Mouse (Mus musculus) right cerebral cortex, postnatal 4 days (tissue): ENCODE measurements at regions not wholly inside any gene's neighbourhood (a gene's known extent, or its start where the extent isn't known, plus 50 kb on each side); places are given as distances from the start of the nearest gene placed in this dataset.

Experiments
- DNase-seq: peaks from one replicate; pipeline ENCODE4 v3.0.0-alpha.2; 2022

DNA sequence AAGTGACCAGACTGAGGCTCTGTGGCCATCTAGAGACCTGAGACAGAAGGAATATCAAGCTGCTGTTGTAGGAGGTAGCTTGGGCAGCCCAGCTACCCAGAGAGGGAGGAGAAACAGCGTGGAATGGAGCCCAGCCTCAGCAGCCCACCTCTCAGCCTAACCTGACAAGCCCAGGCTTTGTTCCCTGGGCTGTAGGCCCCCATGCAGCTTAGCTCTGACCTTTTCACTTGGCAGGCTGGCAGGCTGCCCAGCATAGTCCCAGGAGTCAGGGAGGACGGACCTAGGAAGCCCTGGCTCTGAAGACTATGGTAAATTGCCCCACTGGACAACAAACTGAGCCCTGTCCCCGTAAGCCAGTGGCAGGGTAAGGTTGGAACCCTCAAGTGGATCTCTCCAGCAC, 141.8 kb upstream of the Csf3r start:
- DNase-seq, result no peak

DNA sequence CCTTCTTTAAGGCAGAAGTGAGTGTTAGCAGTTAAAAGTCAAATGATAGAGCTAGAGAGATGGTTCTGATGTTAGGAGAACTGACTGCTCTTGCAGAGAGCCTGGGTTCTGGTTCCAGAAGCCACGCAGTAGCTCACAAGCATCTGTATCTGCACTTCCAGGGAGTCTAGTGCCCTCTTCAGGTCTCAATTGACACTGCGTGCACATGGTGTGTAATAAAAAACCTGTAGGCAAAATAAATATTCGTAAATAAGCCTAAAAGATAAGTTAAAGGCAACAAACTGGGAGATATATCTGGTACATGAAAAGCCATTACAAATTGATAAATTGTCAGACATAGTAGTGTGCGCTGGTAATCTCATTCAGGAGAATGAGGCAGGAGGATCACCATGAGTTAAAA, 133.8 kb upstream of the Csf3r start:
- DNase-seq, result no peak

DNA sequence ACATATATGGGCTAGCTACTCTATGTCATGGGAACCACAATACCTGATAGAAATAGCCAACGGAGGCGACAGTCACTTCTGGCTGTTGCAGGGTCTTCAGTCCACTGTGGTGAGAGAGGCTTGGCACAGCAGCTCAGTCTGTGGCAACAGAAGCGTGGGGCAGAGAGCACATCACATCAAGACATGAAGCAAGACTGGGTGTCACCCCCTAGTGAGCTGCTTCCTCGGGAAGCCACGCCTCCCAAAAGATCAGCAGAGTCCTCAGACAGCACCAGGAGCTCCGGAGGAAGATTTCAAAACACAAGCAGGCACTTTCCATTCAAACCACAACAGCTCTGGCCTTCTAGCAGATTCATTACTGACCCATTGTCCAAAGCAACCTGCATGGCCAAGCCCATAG, 131.2 kb upstream of the Csf3r start:
- no peak for DNase-seq

DNA sequence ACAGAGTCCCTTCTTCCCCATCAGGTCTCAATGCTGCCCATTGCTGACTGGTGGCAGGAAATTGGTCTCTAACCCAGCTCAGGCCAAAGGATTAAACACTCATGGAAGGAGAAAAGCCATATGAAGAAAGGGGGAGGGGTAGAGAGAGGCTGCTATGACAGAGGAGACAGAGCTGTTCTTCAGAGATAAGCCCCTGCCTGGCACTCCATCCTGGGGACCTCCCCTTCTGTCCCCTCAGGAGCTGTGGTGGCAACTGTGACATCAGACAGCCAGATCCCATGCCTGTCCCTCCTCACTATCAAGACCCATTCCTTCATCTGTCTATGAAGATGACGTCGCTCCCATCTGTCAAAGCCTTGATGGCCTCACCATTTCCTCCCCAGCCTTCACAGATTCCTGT, 126.6 kb upstream of the Csf3r start:
- no peak for DNase-seq

DNA sequence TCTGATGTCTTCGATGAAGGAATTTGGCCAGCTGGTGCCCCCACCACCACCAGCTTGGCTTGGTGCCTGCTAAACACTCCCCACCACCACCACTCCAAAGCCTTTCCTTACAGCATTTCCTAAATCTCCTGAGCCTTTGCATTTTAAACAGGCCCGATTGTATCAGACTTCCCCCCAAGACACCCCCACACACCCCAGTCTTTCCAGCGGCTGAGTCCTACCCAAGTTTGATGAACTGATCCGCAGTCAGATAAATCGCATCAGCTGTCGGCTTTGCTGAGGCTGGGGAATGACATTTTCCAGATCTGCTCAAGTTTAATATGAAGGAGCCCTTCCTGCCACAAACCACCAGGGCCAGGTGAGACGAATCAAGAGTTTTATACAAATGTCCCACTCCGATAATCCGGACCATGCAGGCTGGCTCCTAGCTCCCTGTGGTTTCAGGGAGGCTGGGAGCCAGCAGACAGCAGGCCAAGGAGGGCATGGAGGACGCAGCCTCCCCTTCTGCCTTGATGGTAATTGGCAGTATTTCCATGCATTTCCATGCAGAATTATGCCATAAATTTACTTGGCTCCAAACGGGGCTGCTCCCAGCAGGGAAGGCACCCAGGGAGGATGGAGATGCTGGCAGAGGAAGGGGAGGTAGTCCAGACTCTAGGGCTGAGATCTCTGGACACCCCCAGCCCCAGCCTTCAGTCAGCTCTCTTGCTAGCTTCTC, 125.6 kb upstream of the Csf3r start:
- no peak for DNase-seq

DNA sequence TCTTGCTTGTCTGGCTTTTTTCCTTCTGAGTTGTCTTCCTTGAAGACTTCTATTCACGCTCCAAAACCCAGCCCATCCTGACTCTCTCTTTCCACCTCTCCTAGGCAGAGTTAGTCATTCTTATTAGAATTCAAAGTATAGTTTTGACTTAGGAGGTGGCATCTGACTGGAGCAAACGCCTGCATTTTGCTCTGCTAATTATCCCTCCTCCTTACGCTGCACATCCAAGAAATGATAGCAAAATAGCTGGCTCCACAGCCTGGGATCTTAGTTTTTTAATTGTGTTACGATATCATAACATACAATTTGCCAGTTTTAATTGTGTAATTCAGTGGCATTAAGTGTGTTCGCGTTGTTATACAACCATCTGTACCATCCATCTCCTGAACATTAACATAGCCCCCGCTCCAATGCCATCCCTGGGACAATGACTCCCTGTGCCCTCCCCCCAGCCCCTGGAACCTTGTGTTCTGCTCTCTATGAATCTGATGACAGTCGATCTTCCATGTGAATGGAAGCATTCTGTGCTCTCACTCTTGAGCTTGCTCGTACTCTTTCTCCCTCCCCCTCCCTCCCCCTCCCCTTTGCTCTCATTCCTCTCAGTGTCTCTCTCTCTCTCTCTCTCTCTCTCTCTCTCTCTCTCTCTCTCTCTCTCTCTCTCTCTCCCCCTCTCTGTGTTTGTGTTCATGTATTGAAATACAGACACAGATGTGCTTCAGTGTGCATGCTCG, 122.6 kb upstream of the Csf3r start:
- no peak for DNase-seq

DNA sequence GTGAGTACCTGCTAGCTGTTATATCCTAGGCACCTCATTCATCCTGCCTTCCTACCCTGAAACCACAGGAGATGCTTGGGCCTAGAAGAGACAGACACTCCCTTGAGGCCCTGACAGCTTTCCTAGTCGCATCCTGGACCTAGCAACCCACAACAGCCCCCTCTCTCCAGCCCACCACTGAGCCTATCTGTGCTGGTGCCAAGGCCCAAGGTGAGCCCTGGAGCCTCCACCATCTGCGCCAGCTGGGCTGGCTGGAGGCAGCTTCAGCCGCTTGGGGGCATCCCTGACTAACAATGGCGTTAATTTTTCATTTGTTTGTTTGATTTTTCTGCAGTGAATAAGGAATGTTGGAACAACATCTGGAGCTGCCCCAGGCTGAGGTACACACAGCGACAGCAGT, 118.1 kb upstream of the Csf3r start:
- DNase-seq, result no peak

DNA sequence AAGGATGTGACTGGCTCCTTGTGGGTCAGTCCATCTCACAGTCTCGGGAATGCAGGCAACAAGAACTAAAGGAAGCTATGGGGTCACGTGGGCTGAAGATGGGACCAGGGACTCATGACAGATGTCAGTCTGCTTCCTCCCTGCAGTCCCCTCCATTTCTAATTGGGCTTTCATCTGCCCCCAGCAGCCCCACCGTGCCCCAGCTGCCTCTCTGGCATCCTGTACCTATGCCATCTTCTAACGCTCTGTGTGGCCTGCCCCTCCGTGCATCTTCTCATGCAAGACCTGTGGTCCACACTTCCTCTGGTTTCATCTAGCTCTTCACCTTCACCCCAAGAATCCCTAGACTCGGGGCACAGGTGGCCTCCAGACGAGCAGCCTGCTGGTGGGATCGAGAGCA, 115.4 kb upstream of the Csf3r start:
- DNase-seq, result no peak

DNA sequence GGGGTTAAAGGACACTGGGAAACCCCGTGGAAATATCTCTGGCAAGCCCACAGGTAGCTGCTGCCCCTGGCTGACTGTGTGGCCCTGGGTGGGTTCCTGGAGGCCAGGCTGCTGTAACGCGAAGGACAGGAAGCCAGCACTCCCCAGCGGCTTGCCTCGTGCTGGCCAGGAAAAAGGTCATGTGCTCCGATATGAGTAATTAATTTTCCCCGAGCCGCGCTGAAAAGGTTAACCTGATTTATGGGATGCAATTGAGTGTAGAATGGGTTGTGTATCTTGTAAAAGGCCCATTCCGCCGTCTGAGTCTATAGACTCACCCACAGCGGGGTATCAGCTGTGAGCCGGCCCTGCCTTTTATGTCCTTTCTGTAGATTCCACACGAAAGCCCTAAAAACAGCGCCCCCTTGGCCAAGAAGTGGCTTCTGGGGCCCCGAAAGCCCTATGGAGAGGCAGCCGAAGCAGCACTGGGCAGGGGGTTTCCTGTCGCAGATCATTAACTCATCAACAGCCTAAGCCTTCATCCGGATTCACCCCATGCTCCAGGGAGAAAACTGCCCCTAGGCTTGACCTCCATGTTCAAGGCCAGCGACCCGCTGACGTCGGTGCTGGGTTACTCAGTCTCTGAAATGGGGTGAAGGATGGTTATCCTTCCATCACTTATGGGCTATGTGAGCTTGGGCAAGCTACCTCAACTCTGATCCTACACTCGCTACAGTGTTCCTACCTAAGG, 112.6 kb upstream of the Csf3r start:
- no peak for DNase-seq

DNA sequence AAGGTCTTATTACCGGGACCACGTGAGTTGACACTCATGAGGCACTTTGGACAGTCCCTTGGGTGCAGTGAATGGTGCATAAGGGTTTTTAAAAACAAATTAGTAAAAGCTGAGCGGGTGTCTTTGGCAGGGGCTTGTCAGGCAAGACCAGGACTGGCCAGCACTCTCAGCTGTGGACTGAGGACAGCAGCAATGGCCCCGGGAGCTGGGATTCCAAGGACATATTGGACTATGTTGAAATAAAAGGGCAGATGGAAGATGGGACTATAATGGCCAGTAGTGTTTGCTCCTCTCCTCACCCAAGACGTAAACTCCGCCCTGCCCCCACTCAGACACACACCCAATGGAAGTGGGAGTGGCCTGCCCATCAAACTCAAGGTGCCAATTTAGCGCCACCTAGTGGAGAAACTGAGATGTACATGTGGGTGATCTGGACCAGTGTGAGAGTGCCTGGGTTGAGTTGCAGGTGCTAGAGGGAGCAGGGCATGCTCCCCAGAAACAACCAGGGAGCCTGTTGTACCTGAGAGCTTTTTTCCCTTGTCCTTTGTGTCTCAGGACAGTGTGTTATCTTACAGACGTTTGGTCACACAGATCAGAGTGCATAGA, 111.8 kb upstream of the Csf3r start:
- DNase-seq, result peak; percentile 47

DNA sequence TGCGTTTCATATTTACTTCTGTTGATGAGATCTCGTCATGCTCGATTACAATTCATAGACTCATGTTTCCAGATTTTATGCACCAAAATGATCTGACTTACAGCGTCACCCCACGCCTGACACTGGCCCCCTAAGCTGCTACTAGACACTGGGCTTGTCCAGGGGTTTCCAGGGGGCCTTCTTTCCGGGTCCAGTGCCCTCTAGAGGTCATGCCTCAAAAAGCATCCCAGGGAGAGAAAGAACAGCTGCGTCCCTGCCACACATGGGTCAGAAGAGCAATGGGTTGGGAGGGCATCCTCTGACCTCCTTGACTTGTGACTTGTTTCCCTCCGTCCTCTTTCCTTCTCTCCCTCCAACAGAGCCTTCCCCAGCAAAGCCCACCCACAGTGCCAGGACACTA, 109.2 kb upstream of the Csf3r start:
- no peak for DNase-seq

DNA sequence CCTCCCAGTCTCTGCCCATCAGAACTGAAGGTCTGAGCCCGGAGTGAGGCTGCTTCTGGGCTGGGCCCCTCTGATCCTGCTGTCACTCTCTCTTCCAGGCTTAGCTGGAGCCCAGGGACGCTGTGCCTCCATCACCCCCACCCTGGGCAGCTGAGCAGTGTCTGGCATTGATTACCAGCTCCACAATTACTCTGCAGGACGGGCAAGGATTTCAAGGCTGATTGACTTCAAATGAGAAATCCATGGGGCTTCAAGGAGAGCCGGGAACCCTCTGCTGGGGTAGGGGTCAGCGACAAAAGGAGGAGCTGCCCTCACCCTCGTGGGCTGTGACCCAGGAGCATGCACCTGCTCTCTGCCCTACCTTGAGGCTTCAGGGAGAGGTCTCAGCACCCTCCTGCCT, 107.1 kb upstream of the Csf3r start:
- DNase-seq, result no peak

DNA sequence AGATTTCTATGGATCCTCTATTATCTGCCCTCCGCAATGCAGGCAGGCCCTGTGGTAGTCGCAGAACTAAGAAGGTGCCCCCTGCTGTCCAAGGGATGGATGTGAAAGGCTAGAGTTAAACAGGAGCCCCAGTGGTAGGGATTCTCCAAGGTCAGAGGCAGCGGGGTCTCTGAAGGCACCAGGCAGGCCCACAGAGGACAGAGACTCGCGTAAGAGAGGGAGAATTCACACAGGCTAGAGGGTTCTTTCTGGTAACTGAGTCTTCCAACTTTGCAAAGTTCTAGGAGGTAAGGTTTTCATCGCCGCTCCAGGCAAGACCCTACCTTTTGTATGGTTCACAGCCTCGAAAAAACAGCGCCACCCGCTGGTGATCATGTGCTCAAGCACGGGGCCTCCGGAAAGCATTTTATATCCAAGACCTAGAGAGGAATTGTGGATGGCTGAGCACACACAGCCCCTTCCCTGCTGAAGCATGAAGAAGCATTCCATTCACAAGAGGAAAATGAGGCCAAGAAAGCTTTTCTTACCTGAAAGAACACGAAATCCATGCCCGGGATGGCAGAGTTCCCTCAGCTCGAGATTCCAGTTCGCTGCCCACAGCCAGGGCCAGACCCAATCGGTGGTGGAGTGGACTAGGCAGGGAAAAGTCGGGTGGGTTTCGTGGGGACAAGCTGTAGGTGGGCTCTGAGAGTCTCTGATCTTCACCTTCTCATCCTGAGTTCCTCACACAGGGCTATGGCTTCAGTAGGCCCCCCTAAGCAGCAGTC, 102.6 kb upstream of the Csf3r start:
- DNase-seq, result peak; percentile 80

DNA sequence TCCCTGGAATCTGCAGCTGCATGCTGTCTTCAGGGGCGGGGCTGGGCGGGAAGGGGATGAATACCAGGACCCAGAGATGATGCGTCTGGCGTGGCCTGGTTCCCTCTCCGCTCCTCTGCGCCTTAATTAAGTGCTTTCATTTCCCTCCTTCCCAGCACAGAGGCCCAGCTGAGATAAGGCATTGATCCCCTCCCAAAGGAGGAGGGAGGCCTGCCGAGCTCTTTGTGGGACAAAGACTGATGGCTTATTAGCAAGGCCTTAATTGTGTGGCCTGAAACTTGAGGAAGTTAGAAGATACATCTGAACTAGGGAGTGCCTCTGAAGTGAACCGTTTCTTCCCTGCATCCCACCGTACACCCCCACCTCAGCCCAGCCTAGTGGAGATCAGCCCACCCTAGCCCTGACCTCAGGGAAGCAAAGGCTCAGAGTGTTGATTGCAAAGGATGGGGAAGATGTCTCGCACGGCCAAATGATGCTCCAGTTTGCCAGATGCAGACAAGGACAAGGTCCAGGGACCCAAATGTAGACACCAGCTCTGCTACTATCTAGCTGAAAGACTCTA, 102.0 kb upstream of the Csf3r start:
- DNase-seq, result no peak

DNA sequence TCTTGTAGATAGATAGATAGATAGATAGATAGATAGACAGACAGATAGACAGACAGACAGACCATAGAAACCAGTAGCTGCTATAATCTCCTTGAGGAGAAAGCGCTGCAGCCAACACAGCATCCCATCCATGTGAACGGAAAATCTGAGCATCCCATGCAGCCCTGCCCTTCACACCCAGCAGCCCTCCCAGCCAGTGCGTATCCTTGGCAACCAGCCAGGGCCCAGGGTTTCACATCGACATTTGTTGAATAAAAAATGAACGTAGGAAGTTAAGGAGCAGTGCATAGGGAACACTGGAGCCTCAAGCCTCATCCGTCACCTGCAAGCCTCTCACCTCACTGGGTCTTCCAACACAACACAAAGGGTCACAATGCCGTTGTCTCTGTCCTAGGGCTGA, 101.1 kb upstream of the Csf3r start:
- DNase-seq, result peak; percentile 47

DNA sequence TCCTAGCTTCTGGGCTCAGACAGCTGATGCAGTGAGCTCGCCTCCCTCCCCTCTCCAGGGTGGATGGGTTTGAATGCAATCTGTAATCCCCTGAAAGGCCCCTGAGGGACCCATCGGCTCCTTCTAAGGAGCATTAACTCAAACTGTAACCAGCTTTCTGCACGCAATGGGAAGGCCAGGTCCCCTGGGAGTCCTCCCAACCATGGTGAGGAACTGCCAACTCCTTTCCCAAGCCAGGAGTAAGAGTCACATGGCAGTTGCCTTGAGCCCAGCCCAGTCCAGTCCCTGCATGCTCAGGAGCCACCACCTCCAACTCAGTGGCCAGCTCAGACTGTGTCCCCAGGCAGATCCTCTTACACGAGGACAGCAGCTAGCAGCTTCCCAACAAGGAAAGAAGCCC, 96.2 kb upstream of the Csf3r start:
- DNase-seq, result no peak

DNA sequence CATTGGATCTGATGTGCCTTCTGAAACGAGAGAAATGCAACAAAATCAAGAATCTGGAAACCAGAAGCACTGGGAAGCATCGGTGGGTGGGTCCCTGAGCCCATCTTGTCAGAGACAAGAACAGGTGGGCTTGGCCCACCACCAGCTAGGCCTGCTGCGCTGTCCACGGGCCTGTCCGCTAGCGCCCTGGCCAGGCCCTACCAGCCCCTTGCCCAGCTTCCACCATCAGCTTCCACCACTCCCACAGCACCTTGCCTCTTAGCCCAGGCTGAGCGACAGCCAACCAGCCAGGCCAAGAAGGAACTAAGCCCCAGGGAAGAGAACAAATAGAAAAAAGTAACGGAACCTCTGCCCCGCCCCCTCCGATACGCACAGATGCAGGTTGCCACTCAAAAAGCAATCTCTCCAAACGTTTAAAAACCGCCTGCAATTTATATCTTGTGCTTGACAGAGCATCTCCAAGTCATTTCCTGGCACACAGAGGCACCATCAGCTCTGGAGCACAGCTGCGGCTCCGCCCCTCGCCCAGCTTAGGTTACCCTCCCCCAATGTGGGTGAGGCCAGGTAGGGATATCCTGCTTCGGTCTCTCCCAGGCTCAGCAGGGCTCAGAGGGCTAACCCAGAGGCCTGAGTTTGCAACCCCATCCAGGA, 95.1 kb upstream of the Csf3r start:
- DNase-seq, result no peak

DNA sequence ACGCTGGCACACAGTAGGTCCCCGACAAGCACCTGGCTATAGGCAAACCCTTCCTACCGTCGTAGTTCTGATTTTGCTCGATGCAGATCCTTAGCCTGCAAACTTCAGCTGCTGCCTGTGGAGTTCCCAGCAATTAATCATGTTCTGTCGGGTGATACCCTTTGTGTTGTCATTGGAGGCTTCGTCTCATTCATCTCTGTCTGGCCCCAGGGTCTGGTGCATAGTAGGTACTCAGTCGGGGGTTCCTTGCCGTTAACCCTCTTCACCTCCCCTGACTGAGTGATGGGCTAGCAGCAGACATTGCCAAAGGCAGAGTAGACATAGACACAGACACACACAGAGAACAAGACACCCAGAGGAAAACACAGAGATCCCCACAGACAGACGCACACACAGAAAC, 93.6 kb upstream of the Csf3r start:
- no peak for DNase-seq

DNA sequence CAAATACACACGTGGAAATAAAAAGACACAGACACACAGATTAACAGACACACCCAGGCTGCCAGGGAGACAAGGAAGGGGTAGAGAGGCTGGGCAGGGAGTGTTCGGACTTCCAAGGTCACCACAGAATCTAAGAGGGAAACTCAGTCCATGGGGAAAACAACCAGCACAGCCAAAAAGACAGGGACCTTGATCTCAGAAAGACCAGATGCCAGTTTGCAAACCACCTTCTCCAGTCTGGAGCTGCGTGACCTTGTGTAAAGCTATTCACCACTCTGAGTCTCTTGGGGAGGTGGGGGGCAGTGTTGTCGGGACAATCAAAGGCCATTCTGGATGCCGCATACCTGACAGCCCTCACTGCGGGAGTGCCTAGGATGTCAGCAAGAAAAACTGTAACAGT, 93.0 kb upstream of the Csf3r start:
- no peak for DNase-seq

DNA sequence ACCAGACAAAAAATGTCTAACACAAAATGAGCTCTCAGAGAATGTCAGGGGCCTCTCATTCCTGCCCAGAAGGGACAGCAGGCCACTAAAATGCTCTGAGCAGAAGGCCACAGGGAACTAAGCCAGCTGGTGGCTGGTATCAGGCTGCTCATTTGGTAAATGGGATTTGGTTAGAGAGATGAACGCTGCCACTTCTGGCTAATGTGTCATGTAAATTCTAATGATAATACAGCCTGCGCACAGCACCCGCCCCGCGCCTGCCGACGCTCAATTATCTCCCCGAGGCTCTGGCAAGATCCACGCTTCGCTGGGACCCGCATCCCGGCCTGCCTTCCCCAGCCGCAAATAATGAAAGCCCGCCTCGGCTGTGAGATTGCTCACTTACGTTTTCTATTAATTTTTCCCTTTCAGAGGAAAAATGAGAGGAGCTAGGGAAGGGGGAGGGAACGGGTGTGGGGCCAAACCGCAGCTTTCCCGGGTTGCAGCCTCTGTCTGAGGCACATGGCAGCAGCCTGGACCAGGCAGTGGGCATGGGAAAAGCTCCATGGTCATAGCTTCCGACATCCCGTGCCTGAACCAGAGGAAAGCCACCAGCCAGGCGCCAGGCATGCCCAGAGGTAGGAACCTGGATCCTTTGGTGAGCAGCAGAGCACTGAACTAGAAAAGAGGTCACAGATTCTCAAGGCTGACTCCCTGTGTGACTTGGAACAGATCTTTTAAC, 92.2 kb upstream of the Csf3r start:
- DNase-seq, result no peak

DNA sequence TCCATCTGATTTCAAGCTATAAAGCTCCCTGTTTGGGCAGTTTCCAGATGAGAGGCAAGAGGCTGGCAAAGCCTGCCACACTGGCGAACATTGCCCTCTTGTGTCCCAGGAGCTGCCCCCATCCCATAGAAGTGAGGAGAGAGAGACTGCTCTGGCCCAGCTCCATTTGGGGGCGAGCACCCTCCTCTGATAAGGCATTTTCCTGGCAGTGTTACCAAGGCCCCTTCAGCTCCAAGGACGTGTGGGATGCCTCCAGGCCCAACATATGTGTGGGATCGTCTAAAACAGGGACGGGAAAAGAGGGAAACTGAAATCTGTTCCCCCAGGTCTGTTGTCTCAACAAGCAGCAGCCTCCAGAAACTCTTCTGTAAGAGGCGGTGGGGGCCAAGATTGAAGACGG, 88.0 kb upstream of the Csf3r start:
- no peak for DNase-seq
